Mouse (Mus musculus) cerebellum, postnatal 25 days (tissue): ENCODE results near the gene Myo3b.

Experiments used
- DNase-seq, 2 experiments: peaks; one replicate each; pipeline ENCODE4 v3.0.0; 2021; ENCODE audit warnings: mixed read lengths in 2 of 2

The Myo3b gene

DNA sequence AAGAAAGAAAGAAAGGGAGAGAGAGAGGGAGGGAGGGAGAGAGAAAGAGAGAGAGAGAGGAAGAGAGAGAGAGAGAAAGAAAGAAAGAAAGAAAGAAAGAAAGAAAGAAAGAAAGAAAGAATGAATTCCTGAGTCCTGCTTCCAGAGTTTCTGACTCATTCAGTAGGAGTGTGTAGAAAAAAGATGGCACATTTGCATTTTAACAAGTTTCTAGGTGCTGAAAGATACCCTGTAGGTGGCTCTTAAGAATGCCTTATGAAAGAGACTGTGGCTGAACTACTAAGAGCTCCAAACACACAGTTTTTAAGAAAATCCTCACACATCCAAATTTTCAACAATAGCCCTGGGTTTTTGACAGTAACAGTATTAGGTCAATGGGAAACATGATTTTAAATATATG lies 264.0 kb downstream of the Myo3b start:
- no peak for DNase-seq

DNA sequence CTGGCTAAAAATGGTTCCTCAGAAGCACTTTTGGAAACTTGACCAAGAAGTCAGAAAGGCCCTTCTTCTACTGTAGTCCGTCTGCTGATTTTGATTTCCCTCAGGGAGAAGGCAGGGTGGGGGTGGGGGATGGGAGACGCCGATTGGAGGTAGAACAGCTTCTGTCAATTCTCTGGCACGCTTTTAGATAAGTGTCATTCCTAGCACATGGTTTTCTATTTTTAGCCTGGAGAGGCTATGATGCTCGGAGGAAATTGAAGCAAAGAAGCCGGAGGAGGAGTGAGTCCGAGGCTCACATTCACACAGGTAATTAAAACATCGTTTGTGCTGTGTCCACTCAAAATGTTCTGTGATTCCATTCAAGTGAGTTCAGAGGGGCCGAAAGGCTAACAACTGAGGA lies 276.2 kb downstream of the Myo3b start:
- no peak for DNase-seq

DNA sequence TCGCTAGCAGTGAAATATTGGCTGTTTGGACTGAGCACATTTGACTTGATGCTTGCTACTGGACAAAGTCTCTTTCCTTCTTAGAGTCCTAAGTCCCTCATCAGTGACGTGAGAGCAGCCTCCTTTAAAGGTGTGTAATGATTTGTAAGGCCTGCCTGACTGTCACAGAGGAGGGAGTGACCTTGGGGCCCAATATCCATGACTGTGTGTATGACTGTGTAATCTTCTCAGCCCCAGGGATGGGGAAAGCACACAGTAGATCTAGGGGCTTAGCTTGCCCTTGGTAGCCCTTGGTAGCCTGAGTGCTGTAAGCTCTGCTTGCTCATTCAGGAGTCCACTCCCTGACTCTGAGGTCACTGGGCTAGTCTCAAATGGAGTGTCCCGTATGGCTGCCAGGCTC lies 276.8 kb downstream of the Myo3b start:
- DNase-seq: no peak

DNA sequence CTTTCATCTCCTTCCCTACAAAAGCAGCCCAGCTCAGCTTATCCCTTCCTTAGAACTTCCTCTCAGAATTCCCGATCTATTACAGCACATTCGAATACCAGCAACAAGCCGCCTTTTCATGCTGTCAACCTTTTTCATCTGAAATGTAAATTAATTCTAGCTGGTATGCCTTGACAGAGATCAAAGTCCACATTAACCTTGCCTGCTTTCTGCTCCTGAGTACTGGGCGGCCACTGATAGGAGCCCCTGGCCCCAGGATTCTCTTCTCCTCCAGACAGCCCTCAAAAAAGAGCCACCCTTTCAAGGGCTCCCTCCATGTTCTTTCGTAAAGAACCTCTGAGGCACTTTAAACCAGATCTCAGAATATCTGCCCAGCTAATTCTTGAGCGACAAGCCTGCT lies 278.9 kb downstream of the Myo3b start:
- DNase-seq: no peak

DNA sequence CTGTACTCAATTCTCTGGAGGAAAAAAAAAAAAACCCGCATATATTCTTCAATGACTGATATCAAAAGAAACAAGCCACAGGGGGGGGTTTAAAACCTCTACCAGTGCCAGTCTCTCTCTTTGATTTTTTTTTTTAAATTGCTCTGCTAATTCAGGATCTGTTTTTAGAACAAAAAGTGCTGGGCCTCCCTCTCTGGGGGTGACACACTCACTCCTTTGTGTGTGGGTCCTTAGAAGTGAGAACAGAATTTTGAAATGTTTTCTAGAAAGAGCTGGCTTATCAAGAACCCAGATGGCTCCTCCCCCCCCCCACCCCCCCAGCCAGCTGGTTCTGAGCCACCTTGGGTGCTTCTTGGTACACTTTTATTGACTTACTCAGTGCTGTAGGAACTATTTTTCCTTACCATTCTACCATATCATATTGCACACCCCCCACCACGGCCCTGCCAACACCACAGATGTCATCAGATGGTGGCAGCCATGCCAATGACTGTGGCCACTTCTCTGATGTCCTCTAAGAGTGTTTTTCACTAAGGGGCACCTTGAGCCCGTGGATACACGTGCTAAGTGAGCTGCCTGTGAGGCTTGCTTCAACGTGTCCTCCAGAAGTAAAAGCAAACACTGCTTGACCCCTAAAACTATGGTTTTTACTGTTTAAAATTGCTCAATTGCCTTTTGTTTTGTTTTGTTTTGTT lies 280.1 kb downstream of the Myo3b start:
- DNase-seq: peak in 1 of 2 experiments; percentile 11

DNA sequence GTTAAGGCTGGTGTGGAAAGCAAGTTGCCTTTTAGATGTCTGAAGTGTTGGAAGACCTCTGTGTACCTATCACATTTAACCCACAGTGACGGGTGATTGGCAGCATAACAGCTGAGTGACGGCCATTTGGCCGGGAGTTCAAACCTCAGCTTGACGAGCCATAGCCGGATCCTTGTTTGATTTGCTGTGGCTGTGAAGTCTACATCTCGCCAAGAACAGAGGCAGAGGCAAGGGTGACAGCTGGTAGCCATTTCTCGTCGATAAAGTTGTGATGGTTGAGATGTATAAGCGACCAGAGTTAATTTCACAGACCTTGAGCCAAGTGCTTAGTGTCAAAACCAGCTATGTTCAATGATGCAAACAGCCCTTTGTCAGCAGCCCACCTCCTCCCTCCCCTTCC lies 283.8 kb downstream of the Myo3b start:
- DNase-seq: no peak

DNA sequence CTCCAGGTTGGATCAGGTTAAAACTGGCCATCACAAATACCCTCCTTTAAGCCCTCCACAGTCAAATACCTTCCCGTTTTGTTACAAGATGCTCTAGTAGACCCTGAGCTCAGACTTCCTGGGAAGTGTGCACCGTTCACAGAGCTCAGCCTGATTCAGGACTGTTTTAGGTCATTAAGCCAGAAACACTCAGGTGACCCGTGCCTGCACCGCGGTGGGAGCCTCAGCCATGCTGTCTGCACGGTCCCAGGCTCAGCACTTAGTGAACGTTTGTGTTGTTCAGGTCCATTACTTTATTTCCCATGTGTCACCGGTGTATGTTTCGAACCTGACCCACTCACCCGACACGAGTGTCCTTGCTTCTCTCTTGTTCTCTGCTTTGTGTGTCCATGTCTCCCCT lies 288.7 kb downstream of the Myo3b start:
- DNase-seq: no peak

DNA sequence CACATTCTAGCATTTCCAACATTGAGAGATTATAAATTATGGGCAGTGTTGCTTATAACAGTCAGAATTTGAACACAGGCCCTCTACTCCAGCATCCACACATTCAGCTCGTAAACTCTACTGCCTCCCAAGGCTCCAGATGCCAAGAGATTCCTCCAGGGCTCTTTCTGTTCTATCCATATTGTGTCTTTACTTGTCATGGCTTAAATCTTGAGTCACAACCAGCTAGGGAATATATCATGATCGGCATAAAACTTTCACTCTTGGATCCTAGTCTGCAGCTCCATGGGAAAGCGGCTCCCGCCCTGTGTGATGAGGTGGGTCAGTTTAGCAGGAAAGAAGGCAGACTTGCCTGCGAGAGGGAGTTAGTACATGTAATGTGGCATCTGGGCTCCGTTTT lies 294.0 kb downstream of the Myo3b start:
- no peak for DNase-seq

DNA sequence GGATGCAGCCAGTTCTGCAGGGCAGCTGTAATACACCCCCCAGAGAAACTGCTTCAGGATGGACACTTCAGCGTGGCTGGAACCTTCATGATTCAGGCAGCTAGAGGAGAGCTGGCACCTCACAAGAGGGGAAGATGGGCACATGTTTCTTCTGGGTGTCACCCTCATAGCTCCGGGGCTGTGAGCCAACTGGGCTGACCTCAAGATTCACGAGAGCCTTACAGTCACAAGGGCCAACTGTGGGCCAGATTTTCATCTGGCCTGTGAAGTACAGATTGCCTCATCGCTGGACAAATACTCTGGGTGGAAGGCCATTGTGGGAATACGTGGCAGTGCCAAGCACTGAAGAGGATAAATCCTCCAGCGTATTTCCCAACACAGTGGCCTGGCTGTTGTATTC lies 294.6 kb downstream of the Myo3b start:
- DNase-seq: no peak

DNA sequence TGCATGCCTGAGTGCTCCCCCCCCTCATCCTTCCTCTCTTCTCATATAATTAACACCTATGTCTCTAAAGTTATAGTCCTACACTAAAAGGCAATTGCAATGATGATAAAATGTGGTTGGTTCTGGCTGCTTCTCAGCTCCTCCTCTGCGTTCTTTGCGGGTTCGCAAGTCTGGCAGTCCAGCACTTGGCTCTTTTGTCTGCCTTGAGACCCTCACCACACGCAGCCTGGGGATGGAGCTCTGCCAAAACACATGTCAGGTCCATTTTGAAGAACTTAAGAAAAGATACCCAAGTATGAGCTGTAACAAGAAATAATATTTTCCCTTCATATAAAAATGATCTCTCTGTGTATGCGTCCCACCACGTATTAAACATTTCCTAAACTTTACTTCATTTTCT lies 297.6 kb downstream of the Myo3b start:
- no peak for DNase-seq

DNA sequence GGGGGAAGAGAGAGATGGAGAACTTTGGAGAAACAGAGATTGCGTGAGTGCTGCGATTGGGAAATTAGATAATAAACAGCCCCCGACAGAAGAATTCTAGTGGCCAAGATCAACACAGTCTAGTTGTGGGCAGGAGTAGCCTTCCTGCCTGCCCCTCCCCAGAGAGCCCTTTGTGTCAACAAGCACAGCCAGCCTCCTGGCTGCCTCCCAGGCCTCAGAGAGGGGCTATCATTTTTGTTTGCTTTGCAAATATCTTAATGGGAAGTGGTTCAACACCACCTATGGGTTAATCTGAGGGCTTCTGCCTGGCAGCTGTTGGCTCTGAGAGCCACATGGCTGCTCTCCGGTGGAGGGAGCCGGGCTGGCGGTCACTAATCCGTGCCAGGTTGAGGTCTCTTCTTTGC lies 298.3 kb downstream of the Myo3b start:
- peak; percentile 37 to 50 for DNase-seq

DNA sequence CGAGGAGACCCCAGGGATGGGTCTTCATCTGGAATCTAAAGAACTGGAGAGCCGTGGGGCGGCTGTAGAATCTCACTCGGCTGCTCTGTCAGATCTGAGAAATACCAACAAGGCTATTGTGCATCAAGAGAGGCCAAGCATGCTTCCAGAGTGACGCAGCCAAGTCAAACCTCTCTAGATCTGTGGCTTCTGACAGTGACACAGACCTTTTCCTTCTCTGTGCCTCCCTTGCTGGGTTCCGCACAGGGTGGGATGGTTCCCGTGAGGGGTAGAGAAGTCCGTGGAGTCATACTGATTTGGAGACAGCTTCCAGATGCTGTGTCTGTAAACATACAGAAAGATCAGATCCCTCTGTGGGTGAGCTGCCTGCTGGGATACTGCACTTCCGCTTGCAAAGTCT lies 298.9 kb downstream of the Myo3b start:
- DNase-seq: peak in 1 of 2 experiments; percentile 5

DNA sequence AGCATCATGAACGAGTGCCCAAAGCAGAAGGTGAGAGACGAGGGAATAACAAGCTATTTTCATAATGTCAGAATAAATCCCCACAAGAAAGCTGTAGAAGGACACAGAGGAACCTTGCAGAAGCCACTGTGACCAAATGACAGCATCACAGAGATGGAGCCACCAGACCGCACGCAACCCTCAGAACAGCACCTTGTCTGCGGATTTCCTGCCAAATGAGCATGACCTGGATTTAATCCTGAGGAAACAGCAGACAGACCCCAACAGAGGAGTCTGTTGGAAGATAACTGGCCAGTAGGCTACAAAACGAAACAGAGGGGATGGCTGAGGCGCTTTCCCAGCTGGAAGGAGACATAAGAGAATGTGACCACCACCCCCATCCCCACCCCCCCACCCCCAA lies 300.1 kb downstream of the Myo3b start:
- DNase-seq: peak; percentile 17 to 26

DNA sequence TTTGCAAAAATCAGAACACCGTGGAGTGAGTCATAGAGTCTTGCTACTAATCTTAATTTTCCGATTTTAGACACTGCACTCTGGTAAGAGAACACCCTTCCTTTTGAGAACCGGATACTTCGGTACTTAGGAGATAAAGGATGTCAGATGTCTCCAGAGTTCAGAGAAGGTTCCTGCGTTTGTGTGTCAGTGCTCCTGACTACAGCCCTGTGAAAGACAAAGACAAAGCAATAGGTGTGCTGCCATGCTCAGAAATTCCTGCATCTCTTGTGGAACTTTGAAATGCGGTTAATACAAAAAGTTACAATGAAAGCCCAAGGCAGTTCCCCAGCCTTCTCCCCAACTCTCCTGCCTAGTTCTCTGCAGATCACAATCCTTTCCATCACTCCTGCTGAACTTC lies 300.6 kb downstream of the Myo3b start:
- no peak for DNase-seq

DNA sequence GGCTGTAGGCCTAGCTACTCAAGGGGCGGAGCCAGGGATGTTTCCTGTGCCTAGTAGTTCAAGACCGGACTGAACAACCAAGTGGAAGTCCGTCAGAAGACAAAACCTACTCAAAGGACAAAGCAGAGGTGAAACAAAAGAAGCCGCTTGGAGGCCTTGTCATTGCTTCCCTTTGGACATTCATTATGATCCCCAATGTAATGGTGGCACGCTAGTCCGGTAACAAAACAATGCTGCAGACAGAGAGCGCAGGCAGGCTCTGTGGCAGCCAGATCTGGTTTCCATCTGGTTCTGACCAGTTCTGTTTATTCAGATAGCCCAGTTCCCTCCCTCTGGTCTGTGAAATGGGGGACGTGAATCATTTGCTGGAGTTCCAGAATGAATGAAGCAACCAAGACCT lies 301.3 kb downstream of the Myo3b start:
- no peak for DNase-seq

DNA sequence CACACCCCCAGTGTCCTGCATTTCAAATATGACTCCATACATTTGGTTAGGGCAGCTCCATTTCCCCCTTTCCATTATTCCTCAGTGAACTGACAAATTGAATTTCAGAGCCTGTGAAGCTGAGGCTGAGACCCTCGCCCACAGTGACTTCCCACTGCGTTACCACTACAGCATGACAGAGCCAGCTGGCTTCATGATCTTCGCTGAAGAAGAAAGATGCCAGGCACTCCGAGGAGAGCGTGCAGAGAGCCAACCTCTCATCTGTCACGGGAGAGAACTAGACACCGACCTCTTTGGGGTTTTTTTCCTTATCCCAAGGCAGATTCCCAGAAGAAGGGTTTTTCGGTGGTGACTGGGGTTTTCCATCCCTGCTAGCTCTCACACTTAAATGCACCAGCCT lies 306.2 kb downstream of the Myo3b start:
- peak in 1 of 2 experiments; percentile 6 for DNase-seq

DNA sequence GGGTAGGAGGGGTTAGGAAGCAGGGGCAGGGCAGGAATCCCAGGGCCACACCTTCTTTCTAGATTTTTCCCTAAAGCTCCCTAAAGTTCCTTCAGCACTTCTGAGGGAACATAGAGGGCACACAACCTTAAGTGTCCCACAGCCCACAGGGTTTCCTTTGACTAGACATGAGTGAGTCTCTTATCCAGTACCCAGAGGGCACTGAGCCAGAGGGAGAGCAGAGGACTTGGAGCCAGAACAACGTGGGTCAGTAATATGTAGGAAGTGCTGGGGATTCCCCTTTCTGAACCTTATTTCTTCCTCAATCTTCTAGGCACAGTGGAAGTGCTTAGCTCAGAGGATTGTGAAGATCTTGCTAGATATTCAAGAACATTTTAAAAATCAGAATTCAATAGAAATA lies 308.6 kb downstream of the Myo3b start:
- DNase-seq: no peak

DNA sequence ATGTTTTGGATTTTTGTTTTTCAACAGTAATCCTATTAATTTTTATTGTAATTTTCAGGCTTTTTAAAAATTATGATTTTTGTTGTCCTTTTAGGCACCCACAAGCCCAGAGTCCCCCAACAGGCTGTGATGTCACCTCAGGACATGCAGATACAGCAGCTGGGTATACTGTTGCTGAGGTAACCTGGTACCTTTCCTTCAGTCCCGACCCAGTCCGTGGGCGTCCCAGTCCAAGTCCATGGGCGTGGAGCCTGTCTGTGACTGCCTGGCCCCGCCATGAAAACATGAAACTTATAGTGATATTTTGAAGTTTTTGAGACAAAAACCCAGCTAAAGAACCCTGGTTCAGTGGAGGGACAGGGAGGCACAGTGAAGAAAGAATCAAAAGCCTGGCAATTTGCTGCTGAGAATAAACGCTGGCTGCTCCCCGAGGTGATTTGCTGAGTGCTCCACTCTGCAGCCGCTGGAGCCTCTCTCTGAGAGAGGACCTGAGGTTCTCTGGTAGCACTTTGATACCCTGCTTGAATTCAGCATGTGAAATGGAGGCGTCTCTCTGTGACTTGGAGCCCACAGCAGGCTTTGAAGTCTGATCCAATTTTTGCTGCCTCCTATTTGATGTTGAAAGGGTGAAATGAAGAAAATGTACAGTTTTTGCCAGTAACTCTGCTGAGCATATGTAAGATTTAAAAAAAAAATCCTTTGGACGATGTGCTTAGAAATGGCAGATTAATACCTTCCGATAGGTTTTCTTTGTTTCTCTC lies 310.0 kb downstream of the Myo3b start:
- DNase-seq: no peak

DNA sequence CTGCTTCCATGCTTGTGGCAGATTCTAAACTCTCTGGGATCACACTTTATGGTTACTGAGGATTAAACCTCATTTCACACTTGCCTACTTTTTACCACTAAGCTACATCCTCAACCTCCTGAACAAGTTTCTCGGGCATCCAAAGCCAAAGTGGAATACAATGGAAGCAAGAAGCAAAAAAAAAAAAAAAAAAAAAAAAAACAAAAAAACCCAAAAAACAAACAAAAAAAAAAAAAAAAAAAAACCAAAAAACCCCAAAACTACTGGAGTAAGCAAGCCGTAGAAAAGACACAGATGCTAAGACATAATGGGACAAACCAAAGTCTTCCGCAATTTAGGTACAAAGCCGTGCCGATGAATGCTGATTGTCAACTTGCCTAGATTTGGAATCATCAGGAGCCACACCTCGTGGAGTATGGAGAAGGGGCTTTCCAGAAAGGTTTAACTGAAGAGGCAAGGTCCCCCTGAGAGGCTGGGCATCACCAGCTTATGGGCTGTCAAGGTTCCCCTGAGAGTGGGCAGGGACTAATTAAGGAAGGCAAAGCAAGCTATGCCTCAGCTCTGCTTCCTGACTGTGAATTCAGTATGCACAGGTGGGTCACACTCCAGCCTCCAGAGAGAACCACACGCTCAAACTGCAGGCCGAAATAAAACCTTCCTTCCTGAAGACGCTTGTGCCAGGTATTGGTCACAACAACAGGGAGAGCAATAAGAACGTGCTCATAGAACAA lies 313.7 kb downstream of the Myo3b start:
- no peak for DNase-seq

DNA sequence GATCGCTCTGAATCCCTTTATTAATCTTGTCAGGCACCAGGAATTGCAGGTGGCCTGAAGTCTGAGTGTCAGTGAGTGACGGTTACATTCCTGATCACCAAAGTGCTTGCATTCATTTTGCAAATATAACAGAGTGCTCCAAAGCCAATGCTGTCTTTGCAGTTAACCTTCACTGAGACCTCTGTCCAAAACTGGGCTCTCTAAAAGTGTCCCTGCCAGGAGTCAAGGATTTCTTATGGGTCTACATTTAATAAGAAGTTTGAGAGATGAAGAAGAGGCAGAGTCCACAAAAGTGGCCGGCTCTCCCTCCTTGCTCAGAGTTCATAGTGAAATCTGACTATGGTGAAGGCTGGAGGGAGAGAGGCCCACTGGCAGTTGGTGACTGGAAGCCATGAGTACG lies 315.1 kb downstream of the Myo3b start:
- no peak for DNase-seq

DNA sequence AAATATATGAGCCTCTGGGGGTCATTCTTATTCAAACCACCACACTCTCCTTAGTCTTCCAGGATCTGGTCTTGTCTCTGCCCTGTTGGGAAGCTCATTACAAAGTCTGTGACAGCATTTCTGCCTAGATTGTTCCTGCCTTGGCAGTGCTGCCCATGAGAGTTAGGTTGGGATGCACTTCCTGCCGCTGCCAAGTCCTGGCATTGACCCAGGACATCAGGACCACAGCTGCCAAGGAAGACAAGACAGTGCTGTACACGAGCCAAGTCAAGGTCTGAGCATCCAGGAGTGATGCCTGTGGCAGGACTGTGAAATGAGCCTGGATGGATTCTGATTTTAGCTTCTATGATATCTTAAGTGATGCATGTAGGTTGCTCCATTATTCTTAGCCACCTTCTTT lies 316.1 kb downstream of the Myo3b start:
- DNase-seq: no peak

DNA sequence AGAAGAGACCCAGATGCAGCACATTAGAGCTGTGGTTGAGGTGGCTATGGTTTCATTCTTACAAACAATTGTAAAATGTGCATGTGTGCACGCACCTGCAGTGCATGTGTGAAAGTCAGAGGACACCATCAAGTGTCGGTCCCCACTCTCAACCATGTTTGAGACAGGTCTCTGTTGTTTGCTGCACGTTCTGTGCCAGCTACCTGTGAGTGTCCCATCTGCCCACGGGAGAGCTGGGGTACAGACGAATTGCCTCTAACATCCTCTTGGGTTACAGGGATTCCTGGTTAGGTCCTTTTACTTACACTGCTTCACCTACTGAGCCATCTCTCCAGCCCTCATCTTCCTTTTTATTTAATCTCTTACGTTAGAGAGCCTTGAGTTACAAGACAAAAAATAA lies 330.5 kb downstream of the Myo3b start:
- peak; percentile 49 to 51 for DNase-seq

DNA sequence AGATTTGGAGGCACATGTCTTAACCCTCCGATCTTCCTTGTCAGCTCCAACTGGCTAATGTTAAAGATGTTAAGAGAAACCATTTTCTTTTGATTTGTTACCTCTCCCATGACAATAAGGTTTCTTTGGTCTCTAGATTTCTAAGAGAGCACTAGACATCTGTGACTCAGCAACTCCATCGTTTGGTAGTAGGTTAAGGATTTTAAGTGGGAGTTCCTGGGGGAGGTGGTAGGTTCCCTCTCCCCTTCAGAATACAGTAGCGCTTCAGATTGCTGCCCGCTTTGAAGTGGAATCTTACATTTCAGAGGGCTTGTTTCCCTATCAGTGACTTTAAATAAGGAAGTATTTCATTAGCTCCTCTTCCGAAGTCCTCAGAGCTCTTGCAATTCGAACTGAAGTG lies 340.4 kb downstream of the Myo3b start:
- DNase-seq: no peak

DNA sequence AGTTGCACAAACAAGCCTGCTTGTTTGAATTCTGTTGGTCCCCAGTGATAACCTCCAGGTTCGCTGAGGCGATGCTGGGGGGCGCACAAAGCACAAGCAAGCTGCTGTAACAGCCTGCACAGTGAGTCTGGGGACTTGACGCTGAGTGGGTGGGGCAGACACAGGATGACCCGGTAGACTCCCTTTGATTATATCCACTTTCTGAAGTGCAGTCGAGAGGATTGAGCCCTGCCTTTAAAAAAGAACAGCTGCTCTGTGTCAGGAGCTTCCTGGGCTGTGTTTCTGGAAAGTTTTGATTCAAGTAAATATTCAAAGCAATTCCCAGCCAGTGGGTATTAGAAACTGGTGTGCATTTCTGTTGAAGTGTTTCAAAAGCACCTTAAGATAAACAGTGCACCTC lies 341.0 kb downstream of the Myo3b start:
- DNase-seq: no peak
